Mouse (Mus musculus) cerebellum, adult (tissue): ENCODE data around the gene Stk32c.

ENCODE experiments used
- ATAC-seq: cut with Nextera tagmentation; 2 replicates; pipeline ENCODE4 v1.9.2; 2017; ENCODE audit warnings: mild to moderate bottlenecking, moderate library complexity, mixed read lengths; ENCODE audit not compliant: insufficient number of reproducible peaks, low FRiP score, low TSS enrichment

Stk32c gene

GRCm38 (mm10) chr7:139152927-139153326 lies 60.2 kb downstream of the Stk32c start:
- ATAC-seq, result no peak

DNA sequence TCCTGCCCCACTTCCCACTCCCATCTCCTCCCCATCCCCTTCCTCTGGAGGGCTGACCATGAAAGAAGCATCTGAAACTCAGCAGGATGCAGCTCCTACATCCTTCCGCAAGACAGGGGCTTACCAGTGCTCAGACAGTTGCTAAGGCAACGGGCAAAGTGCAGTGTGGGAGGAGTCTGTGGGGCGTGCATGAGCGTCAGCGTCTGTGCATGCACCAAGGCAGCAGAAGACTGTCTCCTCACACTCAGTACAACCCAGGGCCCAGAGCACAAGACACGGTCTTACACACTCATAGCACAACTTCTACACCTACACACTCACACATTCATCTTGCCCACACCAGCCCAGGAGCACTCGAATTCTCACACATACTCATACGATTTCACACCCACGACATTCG lies 62.0 kb downstream of the Stk32c start:
- ATAC-seq, result no peak

- ATAC-seq, result no peak
Measured at GRCm38 (mm10) chr7:139149373-139149772, 63.7 kb downstream of the Stk32c start.

DNA sequence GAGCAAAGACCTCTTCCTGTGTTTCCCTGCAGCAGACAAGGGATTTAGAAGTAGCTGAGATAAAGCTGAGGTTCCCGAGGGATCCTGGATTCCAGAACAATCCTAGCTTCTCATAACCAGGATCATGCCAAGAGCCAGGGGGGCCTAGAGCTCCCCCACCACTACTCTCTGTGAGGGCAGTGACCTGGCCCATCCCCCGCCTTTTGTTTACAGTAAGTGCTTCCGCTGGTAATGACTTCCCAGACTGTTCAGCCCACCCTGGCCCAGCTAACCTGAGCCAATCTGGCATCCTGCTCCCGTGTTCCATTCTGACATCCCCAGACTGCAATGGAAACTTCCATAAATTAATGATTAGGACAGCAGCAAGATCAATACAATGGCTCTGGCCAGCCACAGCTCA lies 65.7 kb downstream of the Stk32c start:
- no peak for ATAC-seq

- no peak for ATAC-seq
Measured at GRCm38 (mm10) chr7:139145891-139146290, 67.2 kb downstream of the Stk32c start.

DNA sequence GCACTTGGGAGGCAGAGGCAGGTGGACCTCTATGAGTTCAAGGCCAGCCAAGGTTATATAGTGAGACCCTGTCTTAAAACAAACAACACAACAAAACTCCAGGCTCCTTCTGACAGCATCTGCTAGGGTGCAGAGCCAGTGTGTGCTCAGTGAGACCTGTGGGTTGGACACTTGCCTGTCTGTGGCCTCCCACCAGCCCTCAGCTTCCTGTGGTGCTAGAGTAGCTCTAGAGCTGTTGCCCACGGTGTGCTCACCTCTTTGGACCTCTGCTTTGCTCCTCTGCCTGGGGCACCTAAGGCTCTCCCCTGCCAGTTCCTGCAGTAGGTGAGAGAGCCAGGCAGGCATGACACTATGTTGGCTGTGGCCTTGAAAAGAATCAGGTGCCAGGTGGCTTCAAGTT lies 69.3 kb downstream of the Stk32c start:
- ATAC-seq, result no peak

DNA sequence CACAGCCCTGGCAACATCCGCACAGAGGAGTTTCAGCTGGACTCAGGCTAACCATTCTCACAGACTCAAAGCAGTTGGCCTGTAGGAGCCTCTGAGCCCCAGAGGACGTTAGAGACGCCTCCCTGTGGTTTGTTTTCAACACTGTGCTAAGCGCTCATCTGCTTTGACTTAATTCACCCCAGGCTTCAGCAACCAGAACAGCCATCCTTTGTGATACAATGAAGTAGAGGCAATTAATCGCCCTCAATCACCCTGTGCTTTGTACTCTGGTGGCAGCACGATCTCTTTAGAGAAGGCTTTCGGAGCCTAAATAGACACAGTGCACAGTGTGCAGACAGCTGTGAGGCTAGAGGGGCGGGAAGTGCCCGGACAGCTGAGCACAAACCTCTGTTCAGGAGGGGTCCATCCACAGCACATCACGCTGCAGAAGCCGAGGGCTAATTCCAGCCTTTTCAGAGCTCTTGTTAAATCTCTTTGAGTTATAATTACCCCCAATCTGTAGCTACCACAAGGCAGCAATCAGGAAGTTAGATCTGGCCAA lies 73.1 kb downstream of the Stk32c start:
- no peak for ATAC-seq

DNA sequence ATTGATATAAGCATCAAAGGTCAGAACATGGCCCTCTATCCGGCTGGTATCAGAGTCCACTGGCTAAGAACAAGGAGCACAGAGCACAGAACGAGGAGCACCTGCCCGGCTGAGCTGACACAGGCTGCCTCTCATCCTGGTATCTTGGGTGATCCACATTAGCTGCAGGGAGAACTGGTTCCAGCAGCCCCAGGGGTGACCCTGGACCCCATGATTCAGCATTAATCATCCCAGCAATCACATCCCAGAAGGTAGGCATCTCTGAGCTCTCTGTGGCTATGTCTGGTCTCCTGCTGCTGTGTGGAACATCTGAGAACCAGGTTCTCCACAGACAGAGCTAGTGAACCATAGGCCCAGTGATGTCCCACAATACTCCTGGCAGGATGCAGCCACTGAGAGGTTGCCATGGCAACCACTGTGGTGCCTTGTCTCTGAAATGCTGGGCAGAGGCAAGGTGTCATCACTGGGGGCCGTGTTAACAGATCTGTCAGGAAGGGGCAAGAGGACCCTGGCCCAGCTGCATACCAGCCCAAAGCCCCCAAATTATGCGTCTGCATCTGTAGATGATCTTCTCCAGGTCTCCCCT lies 76.1 kb downstream of the Stk32c start:
- no peak for ATAC-seq

- no peak for ATAC-seq
Measured at GRCm38 (mm10) chr7:139135236-139135635, 77.9 kb downstream of the Stk32c start.

GRCm38 (mm10) chr7:139133446-139133845 lies 79.7 kb downstream of the Stk32c start:
- ATAC-seq, result no peak

GRCm38 (mm10) chr7:139131538-139131937 lies 81.6 kb downstream of the Stk32c start:
- no peak for ATAC-seq

GRCm38 (mm10) chr7:139130361-139130760 lies 82.7 kb downstream of the Stk32c start:
- ATAC-seq, result no peak

DNA sequence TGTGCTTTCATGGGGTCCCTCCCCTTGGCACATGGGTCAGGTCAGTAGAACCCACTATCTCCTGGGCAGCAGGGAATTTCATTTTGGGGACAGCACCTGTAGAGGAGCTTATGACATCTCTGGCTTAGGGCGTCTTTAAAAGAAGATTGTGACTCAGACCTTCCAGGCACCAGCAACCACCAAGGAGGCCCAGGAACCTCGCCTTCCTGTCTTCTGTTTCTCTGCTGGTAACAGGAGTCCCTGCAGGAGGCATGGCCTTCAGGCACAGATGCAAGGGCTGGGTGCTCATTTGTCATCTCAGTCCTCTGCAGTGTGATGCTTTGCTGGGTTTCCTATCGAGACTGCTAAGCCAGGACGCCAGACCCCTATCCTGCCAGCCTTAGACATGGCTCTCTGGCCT lies 84.1 kb downstream of the Stk32c start:
- ATAC-seq, result no peak

- no peak for ATAC-seq
Measured at GRCm38 (mm10) chr7:139126549-139126948, 86.6 kb downstream of the Stk32c start.

- ATAC-seq, result no peak
Measured at GRCm38 (mm10) chr7:139125881-139126280, 87.2 kb downstream of the Stk32c start.

GRCm38 (mm10) chr7:139119775-139120153 lies 93.3 kb downstream of the Stk32c start:
- no peak for ATAC-seq

DNA sequence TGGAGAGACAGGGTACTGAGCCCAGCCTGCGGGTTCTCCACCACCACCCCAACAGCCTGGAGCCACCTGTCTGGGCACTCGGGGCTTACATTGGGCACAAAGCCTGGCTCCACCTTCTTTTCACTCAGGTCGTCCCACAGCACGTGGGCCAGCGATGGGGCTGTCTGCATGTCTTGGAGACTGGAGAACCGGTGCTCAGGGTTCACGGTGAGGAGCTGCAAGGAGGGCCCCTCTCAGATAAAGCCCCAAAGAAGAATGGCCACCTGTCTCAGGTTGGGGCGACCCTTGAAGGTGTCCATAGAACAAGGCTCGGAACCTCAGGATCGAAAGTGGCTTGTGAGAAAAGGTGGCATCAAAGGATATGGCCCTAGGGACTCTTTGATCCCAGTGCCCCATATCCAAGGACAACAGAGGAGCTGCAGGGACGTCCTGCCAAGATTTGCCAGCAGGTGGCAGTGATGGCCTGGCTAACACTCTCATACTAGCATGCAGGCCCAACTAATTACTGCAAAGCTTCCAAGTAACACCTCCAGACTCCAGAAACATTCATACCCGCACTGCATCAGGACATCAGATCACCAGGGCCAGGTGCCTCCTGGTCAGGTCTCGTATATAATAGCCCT lies 93.8 kb downstream of the Stk32c start:
- ATAC-seq, result peak; percentile 75

- no peak for ATAC-seq
Measured at GRCm38 (mm10) chr7:139107908-139108650, 105.0 kb downstream of the Stk32c start.

DNA sequence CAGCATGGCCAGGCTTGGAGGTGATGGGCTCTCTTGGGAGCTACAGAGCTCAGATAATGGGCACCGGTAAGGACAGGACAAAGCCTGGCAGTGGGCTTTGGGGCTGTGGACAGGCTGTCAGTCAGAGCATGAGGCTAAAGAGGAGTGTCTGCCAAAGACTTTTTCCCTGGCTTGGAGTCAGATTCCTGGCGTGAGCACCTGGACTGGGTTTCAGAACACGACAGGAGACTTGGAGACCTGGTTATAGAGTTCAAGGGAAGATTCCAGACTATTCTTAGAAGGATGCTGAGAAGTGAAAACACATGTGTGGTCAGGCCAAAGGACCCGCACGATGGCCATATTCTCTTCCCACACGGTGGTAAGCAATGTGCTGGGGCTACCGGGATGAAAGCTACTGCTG lies 107.4 kb downstream of the Stk32c start:
- no peak for ATAC-seq

- ATAC-seq, result no peak
Measured at GRCm38 (mm10) chr7:139105076-139105475, 108.0 kb downstream of the Stk32c start.

GRCm38 (mm10) chr7:139103960-139104381 lies 109.1 kb downstream of the Stk32c start:
- no peak for ATAC-seq
